Mouse (Mus musculus) thymus, adult 2 months (tissue): ENCODE results near the gene Vamp8. TPM values are rescaled to one million over a fixed set of nuclear protein-coding genes. Genes with fewer than 3 reads are reported as not detected.

Source experiments
- DNase-seq: peaks from one replicate; pipeline ENCODE4 v3.0.0; 2021
- H3K27ac ChIP-seq: fragments of 200-500 bp; 2 replicates; pipeline ENCODE4 v1.5.1; 2012; ENCODE audit warnings: low read length, control low read depth; ENCODE audit not compliant: control insufficient read depth, insufficient read depth
- H3K27me3 ChIP-seq: fragments of 200-500 bp; 2 replicates; pipeline ENCODE4 v1.6.1; 2012; ENCODE audit warnings: mild to moderate bottlenecking, low read length, moderate library complexity, mixed read lengths; ENCODE audit not compliant: control insufficient read depth, insufficient read depth
- H3K36me3 ChIP-seq: fragments of 200-500 bp; 2 replicates; pipeline ENCODE4 v1.6.1; 2012; ENCODE audit warnings: mild to moderate bottlenecking, low read length, moderate library complexity; ENCODE audit not compliant: control insufficient read depth, insufficient read depth
- H3K4me1 ChIP-seq: fragments of 200-500 bp; replicated peaks from 2 replicates; pipeline ENCODE4 v1.6.1; 2012; ENCODE audit warnings: low read length; ENCODE audit not compliant: control insufficient read depth, insufficient read depth
- H3K4me3 ChIP-seq: fragments of 200-500 bp; 2 replicates; pipeline ENCODE4 v1.5.1; 2012; ENCODE audit warnings: mild to moderate bottlenecking, low read length, control low read depth, moderate library complexity; ENCODE audit not compliant: control insufficient read depth, insufficient read depth
- CTCF ChIP-seq: fragments of 200-500 bp; IDR thresholded peaks from 2 replicates; pipeline ENCODE4 v1.5.1; 2012; ENCODE audit warnings: mild to moderate bottlenecking, control low read depth, low read length, moderate library complexity, borderline replicate concordance; ENCODE audit not compliant: control insufficient read depth, poor library complexity, insufficient read depth; ENCODE audit errors: extremely low read depth
- POLR2A ChIP-seq: fragments of 200-500 bp; IDR thresholded peaks from 2 replicates; pipeline ENCODE4 v1.6.1; 2012; ENCODE audit warnings: mild to moderate bottlenecking, low read length, control low read depth, moderate library complexity; ENCODE audit not compliant: control insufficient read depth, poor library complexity, insufficient read depth; ENCODE audit errors: extremely low read depth
- WGBS: fragments of 180-500 bp; shearing (Covaris S2); methylation state at CpG from one replicate; pipeline ENCODE4 v1.1.7; 2018; 5-methylcytosine and 5-hydroxymethylcytosine counted together
- polyA plus RNA-seq: library from polyadenylated mRNA; depleted of rRNA; stranded (reverse); fragments of >200 nt; gene quantifications from 2 replicates; pipeline ENCODE4 v1.2.3, GENCODE M21; 2012

Gene Vamp8
- polyA plus RNA-seq, 1 experiment, result 149 TPM

DNA sequence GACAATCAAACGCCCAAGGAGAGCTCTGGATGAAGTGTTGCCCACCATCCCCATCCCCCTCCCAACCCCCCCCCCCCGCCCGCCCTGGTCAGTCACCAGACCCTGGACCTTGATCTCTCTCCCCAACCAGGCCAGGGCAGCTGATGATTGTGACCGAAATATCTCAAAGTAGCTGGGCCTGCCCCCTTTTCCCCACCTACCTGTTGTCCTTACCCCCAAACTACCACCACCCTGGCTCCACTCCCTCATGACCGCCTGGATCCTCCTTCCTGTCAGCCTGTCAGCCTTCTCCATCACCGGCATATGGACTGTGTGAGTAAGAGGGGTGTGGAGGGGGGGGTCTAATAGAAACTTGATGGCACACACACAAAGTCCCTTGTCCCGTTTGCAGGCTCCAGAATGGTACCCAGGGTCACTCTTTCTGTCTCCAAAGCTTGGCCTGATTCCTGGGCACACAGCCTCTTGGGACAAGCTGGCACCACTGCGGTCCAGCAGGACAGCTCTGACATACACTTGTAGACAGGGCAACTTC, 34.4 kb downstream of the Vamp8 start:
- peaks cover 4% of the 10 kb centered on the region; the same call in 1 of the 2 replicates for H3K27me3 ChIP-seq
- no peak for DNase-seq
- H3K27ac ChIP-seq, result no peak overlapping the region
- H3K4me3 ChIP-seq, result peak overlapping the region; percentile 53; the same call in 1 of the 2 replicates
- TF ChIP-seq POLR2A, result no peak
- no peak for TF ChIP-seq CTCF
- 83% methylated on average over 8 of the region's 8 CpGs for WGBS
- peaks cover 13% of the 10 kb centered on the region; the same call in 1 of the 2 replicates for H3K36me3 ChIP-seq
- H3K4me1 ChIP-seq, result peaks cover 14% of the 10 kb centered on the region

- TF ChIP-seq CTCF (no peak), POLR2A (0 out of 2 replicates have a peak, but pooled peaks have one; percentile 16)
- peaks cover 4% of the 10 kb centered on the region; the same call in 1 of the 2 replicates for H3K27me3 ChIP-seq
- peak; percentile 43 for DNase-seq
- no peak within 1 kb of the TSS for H3K27ac ChIP-seq
- whole genome bisulfite sequencing, result 2% methylated on average over 71 of the region's 71 CpGs
- H3K36me3 ChIP-seq, result peaks cover 19% of the 10 kb centered on the region; the same call in 1 of the 2 replicates
- peak within 1 kb of the TSS; percentile 53 for H3K4me3 ChIP-seq
- peaks cover 11% of the 10 kb centered on the region for H3K4me1 ChIP-seq
These were observed 35.2 kb downstream of the Vamp8 start, which contains the start of gene Tmem150a for GRCm38 (mm10) chr6:72355066-72355911. Tmem150a (plus strand) TSS chr6:72355447.

DNA sequence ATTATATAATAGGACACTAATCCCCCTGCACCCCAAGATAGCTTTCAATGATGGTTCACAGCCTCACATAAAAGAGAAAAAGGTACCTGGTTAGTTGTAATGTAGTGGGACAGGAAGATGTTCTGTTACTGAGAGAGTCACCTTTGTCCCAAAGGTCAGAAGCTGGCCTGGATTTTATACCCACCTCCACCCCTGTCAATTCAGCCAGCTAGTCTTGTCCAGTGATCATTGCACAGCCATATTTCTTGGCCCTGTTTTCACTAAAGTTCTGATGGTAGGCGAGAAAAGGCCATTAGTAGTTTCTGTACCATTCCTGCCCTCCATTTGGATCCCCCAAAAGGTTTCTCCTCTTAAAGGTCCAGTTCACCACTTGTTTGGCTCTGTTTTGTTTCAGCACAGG, 36.5 kb downstream of the Vamp8 start:
- WGBS, result 95% methylated on average over 1 of the region's 1 CpGs
- Histone ChIP-seq H3K4me1 (peaks cover 11% of the 10 kb centered on the region), H3K27me3 (peaks cover 4% of the 10 kb centered on the region; the same call in 1 of the 2 replicates), H3K36me3 (peaks cover 15% of the 10 kb centered on the region), H3K4me3 (no peak overlapping the region), H3K27ac (no peak overlapping the region)
- DNase-seq, result no peak
- no peak for TF ChIP-seq CTCF
- no peak for TF ChIP-seq POLR2A

GRCm38 (mm10) chr6:72352636-72353405, 37.7 kb downstream of the Vamp8 start:
- Histone ChIP-seq H3K36me3 (peaks cover 18% of the 10 kb centered on the region), H3K4me1 (peaks cover 16% of the 10 kb centered on the region), H3K27ac (no peak overlapping the region), H3K27me3 (peaks cover 4% of the 10 kb centered on the region; the same call in 1 of the 2 replicates), H3K4me3 (no peak overlapping the region)
- TF ChIP-seq CTCF, result no peak
- TF ChIP-seq POLR2A, result no peak
- DNase-seq, result no peak
- 87% methylated on average over 5 of the region's 5 CpGs for WGBS

DNA sequence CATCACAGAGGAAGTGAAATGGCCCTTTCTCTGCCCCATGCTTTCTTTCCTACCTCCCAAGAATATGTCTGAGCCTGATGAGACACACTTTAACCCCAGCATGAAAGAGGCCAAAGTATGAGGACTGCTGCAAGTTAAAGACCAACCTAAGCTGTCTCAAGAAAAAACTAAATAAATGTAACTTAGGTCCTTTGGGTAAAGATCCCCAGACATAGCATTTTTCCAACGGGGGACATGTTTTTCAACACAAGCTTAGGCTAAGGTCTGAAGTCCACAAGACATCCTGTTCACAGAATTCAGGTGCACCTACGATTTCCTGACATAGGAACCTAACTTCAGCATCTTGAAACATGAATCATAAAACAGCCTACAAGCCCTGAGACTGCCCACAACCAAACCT, 40.3 kb downstream of the Vamp8 start:
- Histone ChIP-seq H3K4me1 (peaks cover 10% of the 10 kb centered on the region), H3K27me3 (no peaks in the 10 kb centered on the region; the same call in 1 of the 2 replicates), H3K4me3 (no peak overlapping the region), H3K36me3 (peaks cover 18% of the 10 kb centered on the region), H3K27ac (no peak overlapping the region)
- TF ChIP-seq POLR2A, result no peak
- TF ChIP-seq CTCF, result no peak
- no peak for DNase-seq
- WGBS, result 86% methylated on average over 2 of the region's 2 CpGs

DNA sequence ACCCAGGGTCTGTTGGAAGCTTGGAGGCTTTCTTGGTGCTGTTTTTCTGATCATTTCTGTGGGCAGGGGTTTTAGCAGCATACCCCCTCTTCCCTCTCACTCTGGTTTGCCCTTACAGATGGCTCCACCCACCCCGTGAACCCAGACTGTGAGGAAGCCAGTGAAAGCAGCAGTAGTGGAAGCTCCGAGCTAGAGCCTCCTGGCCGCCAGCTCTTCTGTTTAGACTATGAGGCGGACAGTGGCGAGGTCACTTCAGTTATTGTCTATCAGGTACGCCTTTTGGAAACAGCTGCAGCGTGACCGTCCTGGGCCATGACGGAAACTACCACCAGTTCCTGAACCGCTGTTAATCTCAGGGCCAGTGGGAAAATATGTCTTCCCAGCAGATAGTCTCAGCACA, 42.1 kb downstream of the Vamp8 start:
- Histone ChIP-seq H3K4me1 (peaks cover 4% of the 10 kb centered on the region), H3K4me3 (no peak overlapping the region), H3K36me3 (peaks cover 18% of the 10 kb centered on the region), H3K27ac (no peak overlapping the region), H3K27me3 (no peaks in the 10 kb centered on the region)
- no peak for DNase-seq
- TF ChIP-seq POLR2A, result no peak
- no peak for TF ChIP-seq CTCF
- 82% methylated on average over 10 of the region's 10 CpGs for WGBS
